Mouse (Mus musculus): ENCODE data around the gene Mpig6b.

Mpig6b gene

DNA sequence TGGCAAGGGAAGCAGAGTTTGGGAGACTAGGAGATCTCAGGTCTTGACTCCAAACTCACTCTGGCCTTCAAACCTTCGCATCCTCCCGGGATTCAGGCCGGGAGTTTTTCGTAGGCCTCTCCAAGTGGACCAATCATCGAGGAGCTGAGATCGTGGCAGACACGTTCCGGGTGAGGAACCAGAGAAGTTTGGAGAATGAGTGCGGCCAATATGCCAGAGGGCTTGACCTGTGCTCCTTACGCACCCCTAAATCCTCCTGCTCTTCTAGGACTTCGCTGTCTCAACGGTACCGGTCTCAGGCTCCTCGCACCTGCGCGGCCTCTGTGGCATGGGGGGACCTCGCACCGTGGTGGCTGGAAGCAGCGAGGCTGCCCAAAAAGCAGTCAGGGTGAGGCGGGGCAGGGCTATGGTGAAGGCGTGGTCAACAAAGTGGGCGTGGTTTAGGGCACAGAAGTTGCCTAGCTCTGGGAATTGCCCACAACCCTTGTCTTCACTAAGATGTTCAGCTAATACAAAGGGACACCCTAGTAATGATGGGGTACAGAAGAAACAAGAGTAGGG lies 5.2 kb downstream of the Mpig6b start:
- DNase-seq (ENCODE audit: inconsistent age in 2 of 2, low spot score in 1 of 2): peak; percentile 29 to 42

- DNase-seq (ENCODE audit: inconsistent age in 2 of 2, low spot score in 1 of 2): peak in 1 of 2 experiments; percentile 26
These were observed 5.9 kb downstream of the Mpig6b start for GRCm38 (mm10) chr17:35060071-35060470.

GRCm38 (mm10) chr17:35058911-35059892 lies 6.8 kb downstream of the Mpig6b start, which contains the start of gene Ddah2:
Gene Ddah2 (plus strand): TSS chr17:35059035.
- DNase-seq (ENCODE audit: inconsistent age in 2 of 2, low spot score in 1 of 2): peak; percentile 89 to 95

- DNase-seq (ENCODE audit: inconsistent age in 2 of 2, low spot score in 1 of 2): no peak
These were observed 7.7 kb downstream of the Mpig6b start for GRCm38 (mm10) chr17:35058316-35058715.

- DNase-seq (ENCODE audit: inconsistent age in 2 of 2, low spot score in 1 of 2): no peak
These were observed 8.9 kb downstream of the Mpig6b start for GRCm38 (mm10) chr17:35057090-35057489.

DNA sequence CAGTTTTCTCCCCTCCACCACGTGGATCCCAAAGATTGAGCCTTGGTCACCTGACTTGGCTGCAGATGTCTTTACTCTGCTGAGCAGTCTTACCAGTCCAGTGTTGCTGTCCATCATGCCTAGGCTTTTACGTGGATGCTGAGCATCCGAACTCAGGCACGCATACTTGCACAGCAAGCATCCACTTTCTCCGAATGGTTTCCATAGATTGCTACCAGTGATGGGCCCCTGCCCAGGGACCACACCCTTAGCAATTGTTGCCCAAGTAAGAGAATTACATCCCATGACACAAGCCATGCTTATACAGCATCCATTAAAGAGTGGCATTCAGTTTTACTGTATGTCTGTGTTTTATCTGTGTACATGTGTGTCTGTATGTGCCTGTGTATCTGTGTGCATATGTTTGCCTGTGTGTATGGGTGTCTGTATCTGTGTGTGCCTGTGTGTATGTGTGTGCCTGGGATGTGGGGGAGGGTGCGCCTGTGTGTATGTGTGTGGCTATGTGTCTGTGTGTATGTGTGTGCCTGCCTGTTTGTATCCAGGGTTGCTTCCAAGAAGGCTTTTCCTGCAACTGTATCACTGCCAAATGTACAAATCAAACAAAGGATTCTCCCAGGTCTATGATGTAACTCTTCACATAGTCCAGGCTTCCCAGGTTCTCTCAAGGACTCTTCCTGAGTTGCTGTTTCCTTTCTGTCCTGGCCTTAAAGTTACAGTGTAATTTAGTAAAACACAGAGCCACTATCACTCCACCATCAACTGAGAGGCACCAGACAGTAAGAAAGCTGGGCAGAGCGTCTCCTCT lies 10.1 kb downstream of the Mpig6b start:
- no peak for DNase-seq (ENCODE audit: inconsistent age in 2 of 2, low spot score in 1 of 2)

- DNase-seq (ENCODE audit: inconsistent age in 2 of 2, low spot score in 1 of 2): no peak
These were observed 13.6 kb downstream of the Mpig6b start for GRCm38 (mm10) chr17:35052271-35052798.

GRCm38 (mm10) chr17:35051156-35052086 lies 14.6 kb downstream of the Mpig6b start:
- peak; percentile 86 to 91 for DNase-seq (ENCODE audit: inconsistent age in 2 of 2, low spot score in 1 of 2)

GRCm38 (mm10) chr17:35050126-35050750 lies 15.7 kb downstream of the Mpig6b start:
- peak; percentile 84 to 93 for DNase-seq (ENCODE audit: inconsistent age in 2 of 2, low spot score in 1 of 2)

DNA sequence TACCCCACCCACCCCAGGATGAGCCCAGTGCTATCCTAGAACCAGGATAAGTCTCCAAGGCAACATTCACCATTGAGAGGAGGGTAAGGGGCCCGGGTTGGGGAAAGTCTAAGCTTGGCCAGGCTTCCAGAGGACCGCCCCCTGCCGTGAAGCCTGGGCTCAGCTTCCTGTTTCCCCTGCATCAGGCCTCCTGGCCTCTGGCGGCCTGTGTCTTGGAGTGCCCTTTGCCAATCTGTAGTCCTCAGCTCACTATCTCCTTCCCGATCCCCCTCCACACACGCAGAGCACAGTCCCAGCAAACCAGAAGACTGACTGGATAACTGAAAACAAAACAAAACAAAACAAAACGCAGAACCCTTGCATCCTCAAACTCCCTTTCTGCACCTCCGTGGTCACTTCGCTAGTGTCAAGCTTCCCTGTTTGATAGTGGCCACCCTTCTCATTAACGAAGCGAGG lies 16.4 kb downstream of the Mpig6b start, which contains the start of gene Clic1:
Gene Clic1, plus strand, starts transcription at position 406 of the 456 bp plus-strand sequence.
- peak; percentile 58 to 73 for DNase-seq (ENCODE audit: inconsistent age in 2 of 2, low spot score in 1 of 2)

GRCm38 (mm10) chr17:35048932-35049440 lies 17.0 kb downstream of the Mpig6b start:
- no peak for DNase-seq (ENCODE audit: inconsistent age in 2 of 2, low spot score in 1 of 2)

- peak in 1 of 2 experiments; percentile 44 for DNase-seq (ENCODE audit: inconsistent age in 2 of 2, low spot score in 1 of 2)
These were observed 17.6 kb downstream of the Mpig6b start for GRCm38 (mm10) chr17:35048149-35048931.

DNA sequence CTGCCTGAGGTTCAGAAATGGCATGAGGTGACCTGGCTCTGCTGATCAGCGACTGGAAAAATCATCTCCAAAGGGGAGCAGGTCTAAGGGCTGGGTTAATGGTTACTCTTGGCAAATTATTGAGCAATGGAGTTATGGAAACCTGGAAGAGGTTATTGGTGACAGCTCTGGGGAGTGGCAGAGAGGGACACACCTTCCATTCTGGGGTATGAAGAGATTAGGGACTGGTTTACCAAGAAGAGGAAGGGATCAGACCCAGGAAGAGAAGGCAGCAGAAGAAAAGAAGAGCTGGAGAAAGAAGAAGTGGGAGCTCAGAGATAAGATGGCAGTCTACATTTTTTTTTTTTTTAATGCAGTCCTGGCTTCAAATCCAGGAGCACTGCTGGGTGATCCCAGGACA lies 18.3 kb downstream of the Mpig6b start:
- DNase-seq (ENCODE audit: inconsistent age in 2 of 2, low spot score in 1 of 2): no peak

DNA sequence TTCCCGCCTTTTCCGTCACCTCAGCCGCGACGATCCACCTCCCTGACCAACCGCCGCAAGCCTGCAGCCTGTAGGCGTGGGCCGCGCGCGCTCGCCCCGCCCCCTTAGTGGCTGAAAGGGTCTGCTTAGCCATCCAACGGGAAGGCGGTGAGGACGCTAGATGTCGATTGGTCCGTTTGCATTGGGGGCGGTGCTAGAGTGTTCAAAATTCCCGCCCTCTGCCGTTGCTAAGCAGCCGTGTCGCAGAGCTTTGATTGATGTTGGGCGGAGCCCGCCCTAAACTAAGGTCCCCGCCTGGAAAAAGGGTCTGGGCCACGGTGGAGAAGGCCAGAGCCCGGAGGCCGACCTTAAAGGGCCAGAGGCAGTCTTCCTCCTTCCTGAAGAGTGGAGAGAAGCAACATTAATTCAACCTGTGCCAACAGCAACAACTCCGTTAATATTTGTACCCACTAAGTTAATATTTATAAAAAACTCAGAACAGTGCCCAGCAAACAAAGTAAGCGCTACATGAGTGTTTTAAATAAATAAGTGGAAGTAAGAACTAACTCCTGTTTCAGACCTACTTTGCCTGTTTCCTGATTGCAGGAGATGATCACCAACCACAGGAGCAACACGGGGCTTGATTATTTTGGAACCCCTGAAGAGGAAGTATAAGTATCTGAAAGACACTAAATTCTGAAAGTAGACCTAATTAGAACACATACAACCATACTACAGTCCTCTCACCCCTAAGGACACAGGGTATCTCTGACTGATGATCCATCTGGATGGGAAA lies 19.1 kb downstream of the Mpig6b start, which contains the start of gene Msh5:
Gene Msh5, minus strand, starts transcription at position 65 of the 775 bp plus-strand sequence.
- peak; percentile 98 to 99 for DNase-seq (ENCODE audit: inconsistent age in 2 of 2, low spot score in 1 of 2)

GRCm38 (mm10) chr17:35045807-35046680 lies 19.9 kb downstream of the Mpig6b start:
- peak in 1 of 2 experiments; percentile 23 for DNase-seq (ENCODE audit: inconsistent age in 2 of 2, low spot score in 1 of 2)

Data from adrenal gland, adult (tissue).